Mouse (Mus musculus) liver, embryonic 14.5 days (tissue): Measurements from ENCODE around the gene Pcgf2. TPM values are rescaled to one million over a fixed set of nuclear protein-coding genes. Genes with fewer than 3 reads are reported as not detected.
A peak's percentile ranks its signal among the peaks of the same experiment; 100 is the strongest.

Source experiments
- ATAC-seq: fragments of 200-750 bp; cut with Nextera tagmentation; 2 replicates; pipeline ENCODE4 v1.8.0; 2017; ENCODE audit warnings: moderate number of reproducible peaks, mild to moderate bottlenecking, moderate library complexity; ENCODE audit not compliant: insufficient read depth
- DNase-seq, 3 experiments: peaks; one replicate each; pipeline ENCODE4 v3.0.0-alpha.2; 2012 to 2013; ENCODE audit warnings: low read depth in 3 of 3, low spot score in 3 of 3
- H3K27ac ChIP-seq: fragments of 300-500 bp; sonication (generic); 2 replicates; pipeline ENCODE4 v1.5.1; 2014; ENCODE audit warnings: moderate library complexity, mild to moderate bottlenecking, control low read depth, inconsistent platforms
- H3K27me3 ChIP-seq: fragments of 300-500 bp; sonication (generic); 2 replicates; pipeline ENCODE4 v1.6.1; 2014; ENCODE audit warnings: mild to moderate bottlenecking, low read length, moderate library complexity; ENCODE audit not compliant: control insufficient read depth, insufficient read depth
- H3K36me3 ChIP-seq: fragments of 300-500 bp; sonication (generic); replicated peaks from 2 replicates; pipeline ENCODE4 v1.6.1; 2014; ENCODE audit warnings: low read depth; ENCODE audit not compliant: control insufficient read depth, insufficient read depth
- H3K4me1 ChIP-seq, 2 experiments: fragments of 200-500 bp in 1 of 2; fragments of 300-500 bp in 1 of 2; sonication (generic) in 1 of 2; replicated peaks; 2 replicates each; pipeline ENCODE4 v1.6.1; 2012 to 2014; ENCODE audit warnings: antibody characterized with exemption in 1 of 2, inconsistent platforms in 1 of 2, low read length in 1 of 2; ENCODE audit not compliant: control insufficient read depth in 2 of 2, insufficient read depth in 2 of 2
- H3K4me2 ChIP-seq: fragments of 300-500 bp; sonication (generic); 2 replicates; pipeline ENCODE4 v1.6.1; 2014; ENCODE audit warnings: low read depth, mild to moderate bottlenecking, control low read depth, moderate library complexity
- H3K4me3 ChIP-seq, 2 experiments: fragments of 200-500 bp in 1 of 2; fragments of 300-500 bp in 1 of 2; sonication (generic) in 1 of 2; 2 replicates each; pipeline ENCODE4 v1.5.1; 2012 to 2014; ENCODE audit warnings: low read depth in 2 of 2, low read length in 2 of 2, mild to moderate bottlenecking in 2 of 2, control low read depth in 1 of 2, inconsistent platforms in 1 of 2, moderate library complexity in 1 of 2; ENCODE audit not compliant: insufficient read depth in 1 of 2
- H3K9ac ChIP-seq: fragments of 300-500 bp; sonication (generic); replicated peaks from 2 replicates; pipeline ENCODE4 v1.6.1; 2014; ENCODE audit warnings: mild to moderate bottlenecking, control low read depth, moderate library complexity
- H3K9me3 ChIP-seq: fragments of 300-500 bp; sonication (generic); 2 replicates; pipeline ENCODE4 v1.6.1; 2016; ENCODE audit warnings: low read length, mixed read lengths; ENCODE audit not compliant: control insufficient read depth
- CTCF ChIP-seq: IDR thresholded peaks from 2 replicates; pipeline ENCODE4 v1.5.1; 2016; ENCODE audit warnings: antibody characterized with exemption, low read depth, control low read depth
- EP300 ChIP-seq: IDR thresholded peaks from 2 replicates; pipeline ENCODE4 v1.6.1; 2016; ENCODE audit warnings: antibody characterized with exemption, low read depth
- WGBS: fragments of 180-500 bp; shearing (Covaris S2); extraction: QIAGEN DNeasy Blood & Tissue Kit; methylation state at CpG from one replicate; pipeline ENCODE4 v1.1.7; 2014; ENCODE audit not compliant: insufficient replicate concordance; 5-methylcytosine and 5-hydroxymethylcytosine counted together
- polyA plus RNA-seq, 2 experiments: library from polyadenylated mRNA; depleted of rRNA in 1 of 2; stranded (reverse) in 1 of 2; unstranded in 1 of 2; fragments of >200 nt; fragmentation: Nextera tagmentation in 1 of 2; extraction: Ambion mirVana in 1 of 2; gene quantifications; 2 replicates each; pipeline versions ENCODE4 v1.2.1 to v1.2.3; 2012 to 2014

Gene Pcgf2
- polyA plus RNA-seq, 2 experiments = 1.5 to 4.4 TPM

- no peak within 1 kb of the TSS for H3K9ac ChIP-seq
- TF ChIP-seq EP300 (no peak), CTCF (no peak)
- H3K27me3 ChIP-seq = peaks cover 65% of the 10 kb centered on the region
- peak within 1 kb of the TSS; percentile 48 to 59 for H3K4me3 ChIP-seq
- H3K9me3 ChIP-seq = no peaks in the 10 kb centered on the region
- peak within 1 kb of the TSS; percentile 60 for H3K4me2 ChIP-seq
- DNase-seq (no peak), ATAC-seq (peak; percentile 26; the same call in 1 of the 2 replicates)
- H3K4me1 ChIP-seq = peaks cover 0 to 11% of the 10 kb centered on the region in 2 experiments; a peak in 2 of 4 replicates
- H3K27ac ChIP-seq = no peak within 1 kb of the TSS
- no peaks in the 10 kb centered on the region for H3K36me3 ChIP-seq
- under 1% methylated on average over 52 of the region's 76 CpGs for WGBS
These were observed 37.3 kb downstream of the Pcgf2 start, which contains the start of gene Mllt6 for GRCm38 (mm10) chr11:97662893-97663527. TSS of gene Mllt6 (plus strand) at chr11:97663414.

GRCm38 (mm10) chr11:97662207-97662892 lies 37.9 kb downstream of the Pcgf2 start:
- no peaks in the 10 kb centered on the region for H3K9me3 ChIP-seq
- H3K4me2 ChIP-seq = peak overlapping the region; percentile 60
- DNase-seq (no peak), ATAC-seq (no peak)
- H3K36me3 ChIP-seq = no peaks in the 10 kb centered on the region
- peak overlapping the region; percentile 42 to 59; a peak in 3 of 4 replicates for H3K4me3 ChIP-seq
- H3K27me3 ChIP-seq = peaks cover 65% of the 10 kb centered on the region
- no peak overlapping the region for H3K9ac ChIP-seq
- TF ChIP-seq CTCF (no peak), EP300 (no peak)
- WGBS = 4% methylated on average over 21 of the region's 21 CpGs
- peaks cover 0 to 11% of the 10 kb centered on the region in 2 experiments; a peak in 2 of 4 replicates for H3K4me1 ChIP-seq
- no peak overlapping the region for H3K27ac ChIP-seq

DNA sequence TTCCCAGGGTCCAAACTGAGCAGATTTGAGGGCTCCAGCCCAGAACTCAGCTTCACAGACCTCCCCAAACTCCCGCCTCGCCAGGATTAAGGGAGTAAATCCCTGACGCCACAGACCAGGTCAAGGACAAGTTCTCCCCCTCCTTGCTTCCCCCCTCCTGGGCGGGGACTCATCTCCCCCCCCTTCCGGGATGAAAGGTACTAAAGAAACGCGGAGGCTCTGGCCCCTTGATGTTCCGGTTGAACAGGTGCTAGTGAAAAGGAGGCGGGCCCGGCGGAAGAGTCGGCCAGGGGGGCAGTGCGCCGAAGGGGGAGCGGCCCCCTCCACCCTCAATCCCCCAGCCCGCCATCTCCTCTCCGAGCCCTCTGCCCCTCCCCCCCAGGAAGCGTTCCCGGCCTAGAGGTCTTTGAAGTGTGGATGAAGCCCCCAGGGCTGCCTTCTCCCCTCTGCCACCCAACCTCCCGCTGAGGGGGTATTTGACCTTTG lies 38.6 kb downstream of the Pcgf2 start:
- Histone ChIP-seq H3K27ac (no peak overlapping the region), H3K9me3 (no peaks in the 10 kb centered on the region), H3K27me3 (peaks cover 65% of the 10 kb centered on the region), H3K4me3 (peak overlapping the region in 1 of 2 experiments; percentile 30; a peak in 3 of 4 replicates), H3K9ac (no peak overlapping the region), H3K36me3 (no peaks in the 10 kb centered on the region), H3K4me1 (peaks cover 0 to 11% of the 10 kb centered on the region in 2 experiments; a peak in 2 of 4 replicates), H3K4me2 (peak overlapping the region; percentile 51)
- ATAC-seq (no peak), DNase-seq (no peak)
- no peak for TF ChIP-seq EP300
- no peak for TF ChIP-seq CTCF
- 1% methylated on average over 20 of the region's 20 CpGs for WGBS

- peaks cover 65% of the 10 kb centered on the region for H3K27me3 ChIP-seq
- no peak for TF ChIP-seq EP300
- TF ChIP-seq CTCF = no peak
- H3K9me3 ChIP-seq = no peaks in the 10 kb centered on the region
- no peak overlapping the region for H3K27ac ChIP-seq
- peaks cover 0 to 11% of the 10 kb centered on the region in 2 experiments; a peak in 2 of 4 replicates for H3K4me1 ChIP-seq
- 4% methylated on average over 27 of the region's 27 CpGs for WGBS
- DNase-seq (no peak), ATAC-seq (no peak)
- peak overlapping the region; percentile 61 to 64; a peak in 3 of 4 replicates for H3K4me3 ChIP-seq
- no peak overlapping the region for H3K9ac ChIP-seq
- no peaks in the 10 kb centered on the region for H3K36me3 ChIP-seq
- peak overlapping the region; percentile 67 for H3K4me2 ChIP-seq
These were observed 39.3 kb downstream of the Pcgf2 start for GRCm38 (mm10) chr11:97660734-97661647.
